Mouse (Mus musculus) bone marrow macrophage, adult 2 months (primary cell): ENCODE results near the gene Reep3.

Source experiments
- CTCF ChIP-seq: IDR thresholded peaks from 2 replicates; pipeline ENCODE4 v1.5.1; 2012; ENCODE audit warnings: low read depth, mild to moderate bottlenecking, low read length, moderate library complexity
- POLR2A ChIP-seq: IDR thresholded peaks from 2 replicates; pipeline ENCODE4 v1.6.1; 2012; ENCODE audit warnings: mild to moderate bottlenecking, low read depth, low read length, borderline replicate concordance

- no peak for TF ChIP-seq CTCF
- no peak for TF ChIP-seq POLR2A
These were observed 22.5 kb upstream of the Reep3 start for GRCm38 (mm10) chr10:67119291-67119690.
